Mouse (Mus musculus) ES-Bruce4 (cell line): Measurements from ENCODE around the gene Ascc3.

Source experiments
- CTCF ChIP-seq: IDR thresholded peaks from one replicate; pipeline ENCODE4 v1.8.1; 2011; ENCODE audit warnings: low read depth, low read length
- POLR2A ChIP-seq: IDR thresholded peaks from one replicate; pipeline ENCODE4 v1.8.1; 2011; ENCODE audit warnings: low read length; ENCODE audit not compliant: insufficient read depth

DNA sequence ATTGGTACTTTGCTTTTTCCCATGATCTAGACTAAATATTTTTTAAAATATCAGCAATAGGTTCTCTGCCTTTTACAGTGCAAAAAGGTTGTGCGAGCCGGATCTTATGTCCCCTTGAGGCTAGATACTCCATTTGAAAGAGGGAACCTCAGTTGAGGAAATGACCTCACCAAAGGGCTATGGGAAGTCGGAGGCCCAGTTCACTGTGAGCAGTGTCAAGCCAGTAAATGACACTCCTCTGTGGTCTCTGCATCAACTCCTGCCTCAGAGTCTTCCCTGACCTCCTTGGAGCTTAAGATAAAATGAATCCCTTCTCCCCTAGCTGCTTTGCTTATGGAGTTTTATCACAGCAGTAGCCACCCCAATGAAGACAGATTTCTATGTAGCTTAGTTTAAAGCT is 109.9 kb downstream of the Ascc3 start:
- TF ChIP-seq CTCF (no peak), POLR2A (no peak)
